Mouse (Mus musculus) cerebellum, adult 2 months (tissue): ENCODE measurements around the gene Rora. TPM values are rescaled to one million over a fixed set of nuclear protein-coding genes. Genes with fewer than 3 reads are reported as not detected.
A peak's percentile ranks its signal among the peaks of the same experiment; 100 is the strongest.

ENCODE experiments used
- DNase-seq, 2 experiments: peaks; one replicate each; pipeline ENCODE4 v3.0.0; 2021
- H3K27ac ChIP-seq: fragments of 200-500 bp; 2 replicates; pipeline ENCODE4 v1.5.1; 2012; ENCODE audit warnings: low read length, control low read depth, inconsistent platforms; ENCODE audit not compliant: insufficient read depth
- H3K27me3 ChIP-seq: fragments of 200-500 bp; 2 replicates; pipeline ENCODE4 v1.6.1; 2012; ENCODE audit warnings: inconsistent platforms, mild to moderate bottlenecking, low read length, moderate library complexity; ENCODE audit not compliant: control insufficient read depth, insufficient read depth
- H3K4me1 ChIP-seq: fragments of 200-500 bp; 2 replicates; pipeline ENCODE4 v1.6.1; 2011; ENCODE audit warnings: low read length; ENCODE audit not compliant: control insufficient read depth, insufficient read depth
- H3K4me3 ChIP-seq: fragments of 200-500 bp; replicated peaks from 2 replicates; pipeline ENCODE3; 2011; ENCODE audit warnings: mild to moderate bottlenecking, low read depth, low read length, control low read depth; ENCODE audit not compliant: insufficient read depth
- CTCF ChIP-seq: fragments of 200-500 bp; IDR thresholded peaks from 2 replicates; pipeline ENCODE4 v1.5.1; 2011; ENCODE audit warnings: low read depth, mild to moderate bottlenecking, control low read depth, low read length, moderate library complexity, borderline replicate concordance; ENCODE audit not compliant: insufficient read depth
- POLR2A ChIP-seq: fragments of 200-500 bp; IDR thresholded peaks from 2 replicates; pipeline ENCODE4 v1.6.1; 2011; ENCODE audit warnings: low read length, control low read depth, borderline replicate concordance; ENCODE audit not compliant: insufficient read depth
- WGBS: fragments of 180-500 bp; shearing (Covaris S2); methylation state at CpG from one replicate; pipeline ENCODE4 v1.1.7; 2018; 5-methylcytosine and 5-hydroxymethylcytosine counted together
- polyA plus RNA-seq: library from polyadenylated mRNA; depleted of rRNA; stranded (reverse); fragments of >200 nt; gene quantifications from 2 replicates; pipeline ENCODE4 v1.2.3, GENCODE M21; 2012

Gene Rora
- polyA plus RNA-seq, 1 experiment: 58.4 TPM

DNA sequence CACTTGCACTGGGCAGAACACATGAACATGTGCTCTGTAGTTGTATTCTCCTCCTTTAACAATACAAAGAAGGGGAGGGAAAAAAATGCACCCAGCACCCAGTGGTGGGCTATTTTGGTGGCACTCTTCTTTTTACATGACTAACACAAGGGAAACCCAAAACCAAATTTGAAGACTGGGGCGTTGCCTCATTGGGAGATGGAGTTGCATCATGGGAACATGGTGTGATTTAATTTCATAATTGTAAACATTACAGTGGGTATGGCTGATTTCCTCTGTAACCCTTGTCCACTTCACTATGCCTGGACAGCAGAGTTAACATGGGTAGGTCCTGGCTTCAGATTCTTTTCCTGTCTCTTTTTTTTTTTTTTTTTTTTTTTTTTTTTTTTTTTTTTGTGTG is 634.5 kb downstream of the Rora start:
- no peaks in the 10 kb centered on the region for H3K27me3 ChIP-seq
- DNase-seq: no peak
- 91% methylated on average over 1 of the region's 1 CpGs for WGBS
- H3K4me3 ChIP-seq: no peak overlapping the region
- TF ChIP-seq CTCF (no peak), POLR2A (no peak)
- no peak overlapping the region for H3K27ac ChIP-seq
- peaks cover 4% of the 10 kb centered on the region; the same call in 1 of the 2 replicates for H3K4me1 ChIP-seq

GRCm38 (mm10) chr9:69288586-69288985 is 635.0 kb downstream of the Rora start:
- Histone ChIP-seq H3K27me3 (no peaks in the 10 kb centered on the region), H3K4me1 (peaks cover 8% of the 10 kb centered on the region; the same call in 1 of the 2 replicates), H3K27ac (no peak overlapping the region), H3K4me3 (no peak overlapping the region)
- 77% methylated on average over 5 of the region's 5 CpGs for WGBS
- no peak for TF ChIP-seq CTCF
- no peak for DNase-seq

DNA sequence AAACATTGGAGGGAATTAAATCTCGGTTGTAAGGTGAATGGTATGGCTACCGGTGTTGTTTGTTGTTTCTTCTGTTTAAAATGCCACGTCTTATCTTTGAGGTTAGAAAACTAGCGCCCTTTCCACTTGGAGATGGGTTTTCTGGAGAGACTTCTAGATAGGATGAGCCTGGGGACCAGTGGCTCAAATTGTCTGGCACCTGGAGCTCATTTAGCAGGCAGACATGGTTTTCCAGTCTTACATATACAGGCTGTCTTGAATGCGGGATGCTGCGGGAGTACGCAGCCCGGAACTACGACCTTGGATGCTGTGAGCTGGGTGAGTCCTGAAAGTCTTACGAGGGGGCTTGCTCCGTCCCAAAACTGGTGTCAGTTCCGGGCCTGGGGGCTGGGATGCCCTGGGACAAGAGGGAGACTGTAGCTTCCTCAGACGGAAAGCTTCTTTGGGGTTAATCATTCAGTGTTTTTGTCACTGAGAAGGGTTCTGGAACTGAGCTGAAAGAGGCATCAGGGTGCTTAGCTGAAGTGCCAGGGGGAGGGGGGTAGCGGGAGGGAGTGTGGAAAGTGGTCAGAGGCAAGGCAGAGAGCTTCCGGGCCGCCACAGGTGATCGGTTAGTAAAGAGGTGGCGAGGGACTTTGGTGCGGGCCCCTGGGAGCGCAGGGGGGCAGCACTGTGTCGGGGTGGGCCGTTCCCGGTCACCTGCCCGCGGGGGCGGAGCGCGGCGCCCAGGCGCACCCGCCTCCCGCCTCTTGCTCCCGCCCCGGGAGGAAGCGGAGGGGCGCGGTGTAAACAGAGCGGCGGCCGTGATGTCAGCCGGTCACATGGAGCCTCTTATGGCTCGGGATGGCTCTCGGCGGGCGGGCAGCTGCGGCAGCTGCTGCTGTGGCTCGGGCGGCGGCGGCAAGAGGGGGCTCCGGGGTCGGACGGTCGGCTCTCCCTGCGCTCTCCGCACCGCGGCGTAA is 635.8 kb downstream of the Rora start:
- Histone ChIP-seq H3K4me3 (peak overlapping the region; percentile 79), H3K4me1 (peaks cover 8% of the 10 kb centered on the region; the same call in 1 of the 2 replicates), H3K27ac (peak overlapping the region; percentile 66), H3K27me3 (no peaks in the 10 kb centered on the region)
- WGBS: 2% methylated on average over 59 of the region's 59 CpGs
- TF ChIP-seq POLR2A: 0 out of 2 replicates have a peak, but pooled peaks have one; percentile 39
- no peak for TF ChIP-seq CTCF
- peak; percentile 89 to 91 for DNase-seq

- DNase-seq: peak; percentile 42 to 61
- Histone ChIP-seq H3K4me1 (peaks cover 8% of the 10 kb centered on the region; the same call in 1 of the 2 replicates), H3K27ac (peak overlapping the region; percentile 68; the same call in 1 of the 2 replicates), H3K4me3 (peak overlapping the region; percentile 79), H3K27me3 (no peaks in the 10 kb centered on the region)
- TF ChIP-seq CTCF (no peak), POLR2A (no peak)
- under 1% methylated on average over 72 of the region's 73 CpGs for WGBS
Measured at GRCm38 (mm10) chr9:69290018-69290880, 636.7 kb downstream of the Rora start.

DNA sequence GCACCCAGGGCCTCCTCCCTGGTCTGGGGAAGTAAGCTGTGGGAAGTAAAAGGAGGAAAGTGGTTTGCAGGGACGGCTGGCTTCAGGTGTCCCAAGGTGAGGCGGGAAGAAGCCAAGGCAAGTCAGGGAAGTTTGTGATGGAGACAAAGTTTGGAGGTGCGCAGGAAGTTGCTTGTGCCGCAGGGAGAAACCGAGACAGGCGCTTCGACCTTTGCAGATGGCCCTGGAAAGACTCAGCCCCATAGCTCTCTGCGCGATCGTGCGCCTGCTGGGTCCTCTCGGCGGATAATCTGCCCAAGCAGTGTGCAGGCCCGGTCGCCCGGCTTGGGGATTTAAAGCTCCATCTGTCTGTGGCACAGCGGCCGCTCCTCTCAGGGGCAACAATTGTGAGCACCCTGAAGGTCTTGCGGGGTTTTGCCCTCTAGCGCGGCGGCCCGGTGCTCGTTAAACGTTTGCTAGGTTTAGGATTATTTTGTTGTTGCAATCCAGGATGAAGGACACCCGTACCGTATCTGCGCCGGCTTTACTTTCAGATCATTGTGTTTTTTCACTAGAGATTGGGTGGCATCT is 637.4 kb downstream of the Rora start:
- peak; percentile 72 to 74 for DNase-seq
- TF ChIP-seq CTCF (no peak), POLR2A (no peak)

DNA sequence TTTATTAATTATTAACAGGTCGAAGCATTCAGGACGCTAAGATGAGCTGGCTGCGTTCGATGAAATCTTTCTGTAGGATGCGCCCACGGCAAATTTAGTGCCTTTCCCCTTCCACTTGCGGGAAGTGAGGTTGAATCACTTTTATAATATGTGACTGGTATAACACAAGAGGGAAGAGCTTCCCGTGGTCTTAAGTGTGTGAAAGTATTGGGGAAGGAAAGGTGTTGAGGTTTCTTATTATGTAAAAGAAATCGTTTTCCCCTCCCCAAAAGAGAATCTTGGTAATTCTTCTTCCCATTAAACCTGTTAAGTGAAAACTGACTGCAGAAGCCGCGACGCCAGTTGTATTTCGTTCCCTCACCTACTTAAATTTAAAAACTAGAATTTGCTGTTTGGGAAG is 637.9 kb downstream of the Rora start:
- Histone ChIP-seq H3K27me3 (no peaks in the 10 kb centered on the region), H3K4me3 (peak overlapping the region; percentile 79), H3K4me1 (peaks cover 8% of the 10 kb centered on the region; the same call in 1 of the 2 replicates), H3K27ac (no peak overlapping the region)
- WGBS: 49% methylated on average over 13 of the region's 13 CpGs
- DNase-seq: no peak
- TF ChIP-seq CTCF: no peak

More for the DNA sequence above, 637.4 kb downstream of the Rora start:
- WGBS: 3% methylated on average over 29 of the region's 29 CpGs
- peaks cover 8% of the 10 kb centered on the region; the same call in 1 of the 2 replicates for H3K4me1 ChIP-seq
- peak overlapping the region; percentile 68; the same call in 1 of the 2 replicates for H3K27ac ChIP-seq
- no peaks in the 10 kb centered on the region for H3K27me3 ChIP-seq
- peak overlapping the region; percentile 79 for H3K4me3 ChIP-seq

- Histone ChIP-seq H3K27me3 (no peaks in the 10 kb centered on the region), H3K27ac (no peak overlapping the region), H3K4me1 (peaks cover 8% of the 10 kb centered on the region; the same call in 1 of the 2 replicates), H3K4me3 (no peak overlapping the region)
- 76% methylated on average over 5 of the region's 5 CpGs for WGBS
- no peak for TF ChIP-seq CTCF
- TF ChIP-seq POLR2A: no peak
- DNase-seq: no peak
Measured at GRCm38 (mm10) chr9:69292353-69292752, 638.8 kb downstream of the Rora start.
